Comparison of ENCODE assay signal across 8 mouse cellular contexts in genomic region chr2:156179796-156180093, GRCm38 (mm10). TPM values are rescaled to one million over a fixed set of nuclear protein-coding genes. Genes with fewer than 3 reads are reported as not detected.
DNase-seq lines count a peak whose midpoint lies in the region; ATAC-seq and TF ChIP-seq lines count a peak whose summit lies in the region.

No protein-coding gene starts in this region.

- WGBS in kidney, adult 2 months = under 1% methylated on average over 41 of the region's 41 CpGs
- under 1% methylated on average over 39 of the region's 41 CpGs for whole genome bisulfite sequencing in hindbrain, embryonic 13.5 days
- WGBS in midbrain, embryonic 12.5 days = under 1% methylated on average over 31 of the region's 41 CpGs

- peaks cover 7% of the 10 kb centered on the region; the same call in 1 of the 2 replicates for H3K36me3 ChIP-seq in kidney, adult 2 months (ENCODE audit: control insufficient read depth, insufficient read depth, low read length)
- peaks cover 16% of the 10 kb centered on the region for H3K36me3 ChIP-seq in hindbrain, embryonic 13.5 days
- peaks cover 25% of the 10 kb centered on the region for H3K36me3 ChIP-seq in midbrain, embryonic 12.5 days

- peak overlapping the region; percentile 100 for H3K9ac ChIP-seq in hindbrain, embryonic 13.5 days
- H3K9ac ChIP-seq in midbrain, embryonic 12.5 days (replicated peaks) = peak overlapping the region; percentile 100

- peak overlapping the region; percentile 92 for H3K4me3 ChIP-seq in kidney, adult 2 months (ENCODE audit: insufficient read depth, low read depth, low read length)
- peak overlapping the region; percentile 96 for H3K4me3 ChIP-seq in hindbrain, embryonic 13.5 days
- H3K4me3 ChIP-seq in midbrain, embryonic 12.5 days = peak overlapping the region; percentile 99

- H3K9me3 ChIP-seq in hindbrain, embryonic 13.5 days = no peaks in the 10 kb centered on the region
- H3K9me3 ChIP-seq in midbrain, embryonic 12.5 days = no peaks in the 10 kb centered on the region

- H3K27ac ChIP-seq in kidney, adult 2 months (ENCODE audit: insufficient read depth, low read depth, low read length) = peak overlapping the region; percentile 99
- H3K27ac ChIP-seq in hindbrain, embryonic 13.5 days = peak overlapping the region; percentile 99
- peak overlapping the region; percentile 97 for H3K27ac ChIP-seq in midbrain, embryonic 12.5 days (replicated peaks)

- H3K4me2 ChIP-seq in hindbrain, embryonic 13.5 days = peak overlapping the region; percentile 77; the same call in 1 of the 2 replicates
- 0 out of 2 replicates have a peak overlapping the region, but pooled peaks have one; percentile 88 for H3K4me2 ChIP-seq in midbrain, embryonic 12.5 days (replicated peaks)

- TF ChIP-seq CTCF in kidney, adult 2 months (conservative IDR thresholded peaks at IDR 0.05; ENCODE audit: insufficient read depth, insufficient read length, low read depth, low read length) = no peak

- H3K4me1 ChIP-seq in kidney, adult 2 months (ENCODE audit: control insufficient read depth, insufficient read depth, low read length) = peaks cover 19% of the 10 kb centered on the region
- H3K4me1 ChIP-seq in hindbrain, embryonic 13.5 days (replicated peaks) = peaks cover 32% of the 10 kb centered on the region
- H3K4me1 ChIP-seq in midbrain, embryonic 12.5 days = peaks cover 22% of the 10 kb centered on the region

- no peak for TF ChIP-seq POLR2A in kidney, adult 2 months (IDR thresholded peaks at IDR 0.05; ENCODE audit: low read depth, low read length)

- ATAC-seq in hindbrain, embryonic 13.5 days (ENCODE audit: low FRiP score) = no peak; the same call in none of the 2 replicates
- no peak; the same call in 1 of the 2 replicates for ATAC-seq in midbrain, embryonic 12.5 days (ENCODE audit: low FRiP score, low read depth)

- DNase-seq in kidney, adult 2 months = no peak
- no peak for DNase-seq in kidney, postnatal 10 days
- DNase-seq in brain, embryonic 18.5 days (ENCODE audit: low read depth, low spot score) = peak; percentile 18
- no peak for DNase-seq in adrenal gland, postnatal 10 days
- DNase-seq in right cerebral cortex, adult 18-20 months = no peak
- DNase-seq in frontal cortex, adult 2 months (ENCODE audit: extremely low spot score in 1 of 2, low spot score in 1 of 2) = no peak

- no peaks in the 10 kb centered on the region for H3K27me3 ChIP-seq in kidney, adult 2 months (replicated peaks; ENCODE audit: control insufficient read depth, insufficient read depth, low read length)
- no peaks in the 10 kb centered on the region for H3K27me3 ChIP-seq in hindbrain, embryonic 13.5 days
- H3K27me3 ChIP-seq in midbrain, embryonic 12.5 days = no peaks in the 10 kb centered on the region

RNA-seq across cellular contexts. Expression of gene Rbm39, which starts 0.3 kb away (rescaled TPM):
- polyA plus RNA-seq in kidney, adult 2 months (2012; rRNA removed) = 31.1 and 39.3 TPM in 2 replicates
- polyA plus RNA-seq in hindbrain, embryonic 13.5 days (2015; fragmentation: Nextera tagmentation; extraction: Ambion mirVana) = 563 and 565 TPM in 2 replicates
- polyA plus RNA-seq in midbrain, embryonic 12.5 days (2016; fragmentation: Nextera tagmentation; extraction: Ambion mirVana) = 697 and 698 TPM in 2 replicates
- total RNA-seq in adrenal gland, postnatal 10 days (2021) = 100 to 1,000 TPM; 286 to 394 TPM
- 169 and 203 TPM in 2 replicates for polyA plus RNA-seq in frontal cortex, adult 2 months (2012; rRNA removed)

RNA-seq across cellular contexts. Expression of gene Phf20, which starts 16.5 kb away (rescaled TPM):
- 14.6 and 16.3 TPM in 2 replicates for polyA plus RNA-seq in kidney, adult 2 months (2012; rRNA removed)
- polyA plus RNA-seq in hindbrain, embryonic 13.5 days (2015; fragmentation: Nextera tagmentation; extraction: Ambion mirVana) = 102 and 107 TPM in 2 replicates
- polyA plus RNA-seq in midbrain, embryonic 12.5 days (2016; fragmentation: Nextera tagmentation; extraction: Ambion mirVana) = 91.8 and 96.6 TPM in 2 replicates
- 10 to 100 TPM; 35.9 to 38.0 TPM for total RNA-seq in adrenal gland, postnatal 10 days (2021)
- 29.7 and 34.2 TPM in 2 replicates for polyA plus RNA-seq in frontal cortex, adult 2 months (2012; rRNA removed)

RNA-seq across cellular contexts. Expression of gene Nfs1, which starts 35.8 kb away (rescaled TPM):
- polyA plus RNA-seq in kidney, adult 2 months (2012; rRNA removed) = 112 and 138 TPM in 2 replicates
- 30.0 and 35.7 TPM in 2 replicates for polyA plus RNA-seq in hindbrain, embryonic 13.5 days (2015; fragmentation: Nextera tagmentation; extraction: Ambion mirVana)
- 32.1 and 32.7 TPM in 2 replicates for polyA plus RNA-seq in midbrain, embryonic 12.5 days (2016; fragmentation: Nextera tagmentation; extraction: Ambion mirVana)
- 10 to 100 TPM; 72.0 to 78.8 TPM for total RNA-seq in adrenal gland, postnatal 10 days (2021)
- 55.0 and 56.2 TPM in 2 replicates for polyA plus RNA-seq in frontal cortex, adult 2 months (2012; rRNA removed)

RNA-seq across cellular contexts. Expression of gene Romo1, which starts 35.9 kb away (rescaled TPM):
- 396 and 507 TPM in 2 replicates for polyA plus RNA-seq in kidney, adult 2 months (2012; rRNA removed)
- polyA plus RNA-seq in hindbrain, embryonic 13.5 days (2015; fragmentation: Nextera tagmentation; extraction: Ambion mirVana) = 443 and 462 TPM in 2 replicates
- 422 and 434 TPM in 2 replicates for polyA plus RNA-seq in midbrain, embryonic 12.5 days (2016; fragmentation: Nextera tagmentation; extraction: Ambion mirVana)
- 100 to 1,000 TPM; 406 to 407 TPM for total RNA-seq in adrenal gland, postnatal 10 days (2021)
- polyA plus RNA-seq in frontal cortex, adult 2 months (2012; rRNA removed) = 272 and 376 TPM in 2 replicates

RNA-seq across cellular contexts. Expression of gene Gm28036, which starts 52.9 kb away (rescaled TPM):
- polyA plus RNA-seq in kidney, adult 2 months (2012; rRNA removed) = 1.9 and 2.6 TPM in 2 replicates
- polyA plus RNA-seq in hindbrain, embryonic 13.5 days (2015; fragmentation: Nextera tagmentation; extraction: Ambion mirVana) = 21.6 and 24.1 TPM in 2 replicates
- polyA plus RNA-seq in midbrain, embryonic 12.5 days (2016; fragmentation: Nextera tagmentation; extraction: Ambion mirVana) = 24.0 and 33.3 TPM in 2 replicates
- total RNA-seq in adrenal gland, postnatal 10 days (2021) = 10 to 100 TPM; 21.3 to 24.5 TPM
- polyA plus RNA-seq in frontal cortex, adult 2 months (2012; rRNA removed) = 4.3 and 5.5 TPM in 2 replicates
